19 mouse cellular contexts compared by ENCODE assay signal in genomic region chr7:89390660-89391059, GRCm38 (mm10). TPM values are rescaled to one million over a fixed set of nuclear protein-coding genes. Genes with fewer than 3 reads are reported as not detected.
DNase-seq lines count a peak whose midpoint lies in the region; ATAC-seq and TF ChIP-seq lines count a peak whose summit lies in the region.
"Had no signal": no experiment of that assay in that cellular context is flagged by ENCODE, and none has a peak within 500 bp of the region (broad histone marks: within the 10 kb centered on the region; RNA-seq: fewer than 3 reads in every experiment).

No protein-coding gene starts in this region.

- H3K4me3 ChIP-seq in intestine, embryonic 14.5 days (ENCODE audit: low read depth, low read length): no peak overlapping the region
- no peak overlapping the region for H3K4me3 ChIP-seq in intestine, embryonic 16.5 days (ENCODE audit: low read length)
- H3K4me3 ChIP-seq in liver, postnatal 0 days (ENCODE audit: low read depth, low read length): no peak overlapping the region
- no peak overlapping the region for H3K4me3 ChIP-seq in hindbrain, embryonic 10.5 days
- H3K4me3 ChIP-seq: embryonic facial prominence, embryonic 12.5 days; left cerebral cortex, adult 2 months had no signal

- no peak overlapping the region for H3K9ac ChIP-seq in intestine, embryonic 14.5 days (ENCODE audit: low read length)
- H3K9ac ChIP-seq in intestine, embryonic 16.5 days (ENCODE audit: low read depth, low read length): no peak overlapping the region
- H3K9ac ChIP-seq in liver, postnatal 0 days (replicated peaks): no peak overlapping the region
- H3K9ac ChIP-seq: embryonic facial prominence, embryonic 12.5 days had no signal

- no peak for TF ChIP-seq EP300 in liver, postnatal 0 days (IDR thresholded peaks at IDR 0.05; ENCODE audit: low read depth)

- no peak for TF ChIP-seq CTCF in liver, postnatal 0 days (IDR thresholded peaks at IDR 0.05; ENCODE audit: low read depth)

- no peak overlapping the region for H3K4me2 ChIP-seq in intestine, embryonic 14.5 days (ENCODE audit: low read length)
- no peak overlapping the region for H3K4me2 ChIP-seq in intestine, embryonic 16.5 days (ENCODE audit: low read depth, low read length)
- H3K4me2 ChIP-seq in liver, postnatal 0 days (ENCODE audit: low read depth, low read length): no peak overlapping the region
- H3K4me2 ChIP-seq: embryonic facial prominence, embryonic 12.5 days; heart, embryonic 11.5 days; midbrain, embryonic 11.5 days had no signal

- H3K27me3 ChIP-seq in intestine, embryonic 14.5 days (replicated peaks; ENCODE audit: control insufficient read depth, insufficient read depth, low read length): no peaks in the 10 kb centered on the region
- H3K27me3 ChIP-seq in intestine, embryonic 16.5 days (replicated peaks; ENCODE audit: control insufficient read depth, insufficient read depth, low read length): no peaks in the 10 kb centered on the region
- H3K27me3 ChIP-seq in liver, postnatal 0 days (ENCODE audit: insufficient read depth, low read length): no peaks in the 10 kb centered on the region
- H3K27me3 ChIP-seq in hindbrain, embryonic 10.5 days (ENCODE audit: insufficient read depth, poor library complexity, severe bottlenecking): no peaks in the 10 kb centered on the region
- H3K27me3 ChIP-seq: embryonic facial prominence, embryonic 12.5 days had no signal

- no peaks in the 10 kb centered on the region for H3K36me3 ChIP-seq in intestine, embryonic 14.5 days (ENCODE audit: control insufficient read depth, insufficient read depth, low read length)
- no peaks in the 10 kb centered on the region for H3K36me3 ChIP-seq in intestine, embryonic 16.5 days (ENCODE audit: control insufficient read depth, insufficient read depth, low read length)
- H3K36me3 ChIP-seq in liver, postnatal 0 days (replicated peaks; ENCODE audit: insufficient read depth, low read length): no peaks in the 10 kb centered on the region
- no peaks in the 10 kb centered on the region for H3K36me3 ChIP-seq in hindbrain, embryonic 10.5 days
- H3K36me3 ChIP-seq: embryonic facial prominence, embryonic 12.5 days had no signal

- H3K27ac ChIP-seq in intestine, embryonic 14.5 days (ENCODE audit: low read depth): no peak overlapping the region
- H3K27ac ChIP-seq in intestine, embryonic 16.5 days (ENCODE audit: low read length): no peak overlapping the region
- H3K27ac ChIP-seq in liver, postnatal 0 days (ENCODE audit: low read depth): peak overlapping the region; percentile 59
- no peak overlapping the region for H3K27ac ChIP-seq in hindbrain, embryonic 10.5 days
- H3K27ac ChIP-seq: embryonic facial prominence, embryonic 12.5 days; kidney, postnatal 0 days; left cerebral cortex, adult 2 months had no signal

- ATAC-seq in intestine, embryonic 14.5 days (replicated peaks; ENCODE audit: low FRiP score, low TSS enrichment, low read depth): no peak
- no peak for ATAC-seq in intestine, embryonic 16.5 days
- ATAC-seq in liver, postnatal 0 days: no peak
- ATAC-seq in frontal cortex, adult (ENCODE audit: low TSS enrichment): no peak

- peaks cover 32% of the 10 kb centered on the region for H3K4me1 ChIP-seq in intestine, embryonic 14.5 days (replicated peaks; ENCODE audit: control insufficient read depth, insufficient read depth, low read length)
- H3K4me1 ChIP-seq in intestine, embryonic 16.5 days (ENCODE audit: control insufficient read depth, insufficient read depth, low read length): peaks cover 27% of the 10 kb centered on the region
- H3K4me1 ChIP-seq in liver, postnatal 0 days (ENCODE audit: insufficient read depth): peaks cover 2% of the 10 kb centered on the region; the same call in 1 of the 2 replicates
- H3K4me1 ChIP-seq in hindbrain, embryonic 10.5 days (replicated peaks): no peaks in the 10 kb centered on the region

- no peaks in the 10 kb centered on the region for H3K9me3 ChIP-seq in intestine, embryonic 14.5 days (ENCODE audit: control insufficient read depth, low read length)
- H3K9me3 ChIP-seq in intestine, embryonic 16.5 days (ENCODE audit: control insufficient read depth, low read length): no peaks in the 10 kb centered on the region
- H3K9me3 ChIP-seq in liver, postnatal 0 days (ENCODE audit: low read length): no peaks in the 10 kb centered on the region
- H3K9me3 ChIP-seq in hindbrain, embryonic 10.5 days: no peaks in the 10 kb centered on the region
- H3K9me3 ChIP-seq: embryonic facial prominence, embryonic 12.5 days had no signal

- peak; percentile 12 for DNase-seq in intestine, embryonic 14.5 days (ENCODE audit: low spot score)
- peak; percentile 34 for DNase-seq in Muller cell, postnatal 12 days (ENCODE audit: inconsistent ontology term)
- DNase-seq in adrenal gland, postnatal 10 days: peak; percentile 65
- no peak for DNase-seq in liver, postnatal 0 days
- no peak for DNase-seq in hindbrain, embryonic 10.5 days (ENCODE audit: low spot score)
- DNase-seq: cerebellum, adult 18-20 months; cerebellum, postnatal 14 days; kidney, adult 18-20 months; lung, adult 2 months; lung, postnatal 14 days; right cerebral cortex, postnatal 25 days; thymus, postnatal 14 days had no signal

- 73% methylated on average over 2 of the region's 2 CpGs for WGBS in intestine, embryonic 14.5 days
- whole genome bisulfite sequencing in intestine, embryonic 16.5 days: 69% methylated on average over 2 of the region's 2 CpGs
- WGBS in liver, postnatal 0 days (ENCODE audit: insufficient replicate concordance): 45% methylated on average over 2 of the region's 2 CpGs
- 91% methylated on average over 2 of the region's 2 CpGs for WGBS in hindbrain, embryonic 10.5 days

RNA-seq across cellular contexts. Expression of gene Tmem135, which starts 13.4 kb away (rescaled TPM):
- 29.8 and 30.4 TPM in 2 replicates for polyA plus RNA-seq in intestine, embryonic 14.5 days (2014; fragmentation: Nextera tagmentation; extraction: Ambion mirVana)
- 54.6 and 63.1 TPM in 2 replicates for polyA plus RNA-seq in intestine, embryonic 16.5 days (2015; fragmentation: Nextera tagmentation; extraction: Ambion mirVana)
- total RNA-seq in adrenal gland, postnatal 10 days (2021): 10 to 100 TPM; 90.8 to 97.3 TPM
- 31.7 and 32.4 TPM in 2 replicates for polyA plus RNA-seq in liver, postnatal 0 days (2015; fragmentation: Nextera tagmentation; extraction: Ambion mirVana)
- 14.9 and 15.0 TPM in 2 replicates for polyA plus RNA-seq in hindbrain, embryonic 10.5 days (2016; fragmentation: Nextera tagmentation; extraction: Ambion mirVana)

RNA-seq across cellular contexts. Expression of gene Fzd4, which starts 13.5 kb away (rescaled TPM):
- 13.7 and 14.6 TPM in 2 replicates for polyA plus RNA-seq in intestine, embryonic 14.5 days (2014; fragmentation: Nextera tagmentation; extraction: Ambion mirVana)
- 7.4 and 8.9 TPM in 2 replicates for polyA plus RNA-seq in intestine, embryonic 16.5 days (2015; fragmentation: Nextera tagmentation; extraction: Ambion mirVana)
- 10 to 100 TPM; 73.5 to 79.2 TPM for total RNA-seq in adrenal gland, postnatal 10 days (2021)
- 4.5 and 4.7 TPM in 2 replicates for polyA plus RNA-seq in liver, postnatal 0 days (2015; fragmentation: Nextera tagmentation; extraction: Ambion mirVana)
- polyA plus RNA-seq in hindbrain, embryonic 10.5 days (2016; fragmentation: Nextera tagmentation; extraction: Ambion mirVana): 3.0 and 4.4 TPM in 2 replicates

Comparison
In these comparisons a context has a peak if more than half of its experiments do, and no peak if none do; other contexts are left out.
1. DNase-seq: peak in intestine, embryonic 14.5 days (single experiment), Muller cell, postnatal 12 days (single experiment) and adrenal gland, postnatal 10 days (single experiment); none in liver, postnatal 0 days (single experiment) and hindbrain, embryonic 10.5 days (single experiment).